Mouse (Mus musculus) kidney, embryonic 14.5 days (tissue): ENCODE measurements around the gene Fstl3. TPM values are rescaled to one million over a fixed set of nuclear protein-coding genes. Genes with fewer than 3 reads are reported as not detected.
A peak's percentile ranks its signal among the peaks of the same experiment; 100 is the strongest.

Source experiments
- ATAC-seq: fragments of 200-750 bp; cut with Nextera tagmentation; 2 replicates; pipeline ENCODE4 v1.8.0; 2017; ENCODE audit warnings: moderate number of reproducible peaks, mild to moderate bottlenecking, moderate TSS enrichment, moderate library complexity; ENCODE audit not compliant: low FRiP score, low TSS enrichment
- H3K27ac ChIP-seq: fragments of 300-500 bp; sonication (generic); 2 replicates; pipeline ENCODE4 v1.5.1; 2014; ENCODE audit warnings: low read depth, mild to moderate bottlenecking, low read length, moderate library complexity, mixed read lengths
- H3K27me3 ChIP-seq: fragments of 300-500 bp; sonication (generic); 2 replicates; pipeline ENCODE4 v1.6.1; 2014; ENCODE audit warnings: mild to moderate bottlenecking, low read length; ENCODE audit not compliant: control insufficient read depth, insufficient read depth
- H3K36me3 ChIP-seq: fragments of 300-500 bp; sonication (generic); 2 replicates; pipeline ENCODE4 v1.6.1; 2014; ENCODE audit warnings: low read length, mixed read lengths; ENCODE audit not compliant: control insufficient read depth, insufficient read depth
- H3K4me1 ChIP-seq: fragments of 300-500 bp; sonication (generic); 2 replicates; pipeline ENCODE4 v1.6.1; 2014; ENCODE audit warnings: low read length, mixed read lengths; ENCODE audit not compliant: control insufficient read depth, insufficient read depth
- H3K4me2 ChIP-seq: fragments of 300-500 bp; sonication (generic); replicated peaks from 2 replicates; pipeline ENCODE4 v1.6.1; 2014; ENCODE audit warnings: low read depth, mild to moderate bottlenecking, low read length
- H3K4me3 ChIP-seq: fragments of 300-500 bp; sonication (generic); 2 replicates; pipeline ENCODE4 v1.5.1; 2014; ENCODE audit warnings: mild to moderate bottlenecking, low read length
- H3K9ac ChIP-seq: fragments of 300-500 bp; sonication (generic); 2 replicates; pipeline ENCODE4 v1.6.1; 2014; ENCODE audit warnings: low read depth, mild to moderate bottlenecking, low read length, moderate library complexity
- H3K9me3 ChIP-seq: fragments of 300-500 bp; sonication (generic); 2 replicates; pipeline ENCODE4 v1.6.1; 2016; ENCODE audit warnings: low read length; ENCODE audit not compliant: control insufficient read depth
- WGBS: fragments of 180-500 bp; shearing (Covaris S2); extraction: QIAGEN DNeasy Blood & Tissue Kit; methylation state at CpG from one replicate; pipeline ENCODE4 v1.1.7; 2014; 5-methylcytosine and 5-hydroxymethylcytosine counted together
- polyA plus RNA-seq: library from polyadenylated mRNA; unstranded; fragments of >200 nt; fragmentation: Nextera tagmentation; extraction: Ambion mirVana; gene quantifications from 2 replicates; pipeline ENCODE4 v1.2.1, GENCODE M21; 2014

Fstl3 gene
- polyA plus RNA-seq, 1 experiment from 2014 or later: 8.2 TPM

- H3K4me3 ChIP-seq: peak overlapping the region; percentile 67
- H3K9ac ChIP-seq: peak overlapping the region; percentile 38
- peak; percentile 88 for ATAC-seq
- H3K4me1 ChIP-seq: peaks cover 25% of the 10 kb centered on the region
- H3K4me2 ChIP-seq: peak overlapping the region; percentile 96
- no peaks in the 10 kb centered on the region for H3K27me3 ChIP-seq
- no peaks in the 10 kb centered on the region; the same call in 1 of the 2 replicates for H3K9me3 ChIP-seq
- peak overlapping the region; percentile 82; the same call in 1 of the 2 replicates for H3K27ac ChIP-seq
- 10% methylated on average over 40 of the region's 40 CpGs for WGBS
- H3K36me3 ChIP-seq: peaks cover 3% of the 10 kb centered on the region; the same call in 1 of the 2 replicates
Measured at GRCm38 (mm10) chr10:79767372-79768244, 9.5 kb upstream of the Fstl3 start.

DNA sequence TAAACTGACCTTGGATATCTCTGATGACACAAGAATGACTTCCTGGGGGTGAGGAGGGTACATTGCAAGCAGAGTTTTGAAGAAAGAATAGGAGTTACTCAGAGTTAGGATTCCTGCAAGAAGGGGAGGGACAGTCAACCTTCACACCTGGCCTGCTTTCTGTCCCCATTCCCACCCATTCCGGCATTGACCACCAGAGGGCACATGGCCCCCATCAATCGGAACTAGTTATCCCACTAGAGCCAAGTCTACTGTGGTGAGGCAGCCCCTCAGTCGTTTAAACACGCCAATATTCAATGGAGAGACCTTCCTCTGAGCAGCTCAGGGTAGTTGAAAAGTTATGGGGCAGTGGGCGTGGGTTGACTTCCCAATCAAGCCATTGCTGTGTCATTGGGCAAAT is 8.7 kb upstream of the Fstl3 start:
- Histone ChIP-seq H3K27ac (no peak overlapping the region), H3K4me2 (no peak overlapping the region), H3K4me3 (no peak overlapping the region), H3K27me3 (no peaks in the 10 kb centered on the region), H3K9ac (no peak overlapping the region), H3K4me1 (peaks cover 25% of the 10 kb centered on the region), H3K9me3 (no peaks in the 10 kb centered on the region; the same call in 1 of the 2 replicates), H3K36me3 (0 out of 2 replicates have a peak, but pooled peaks cover 3% of the 10 kb centered on the region)
- WGBS: under 1% methylated on average over 5 of the region's 5 CpGs
- no peak for ATAC-seq

DNA sequence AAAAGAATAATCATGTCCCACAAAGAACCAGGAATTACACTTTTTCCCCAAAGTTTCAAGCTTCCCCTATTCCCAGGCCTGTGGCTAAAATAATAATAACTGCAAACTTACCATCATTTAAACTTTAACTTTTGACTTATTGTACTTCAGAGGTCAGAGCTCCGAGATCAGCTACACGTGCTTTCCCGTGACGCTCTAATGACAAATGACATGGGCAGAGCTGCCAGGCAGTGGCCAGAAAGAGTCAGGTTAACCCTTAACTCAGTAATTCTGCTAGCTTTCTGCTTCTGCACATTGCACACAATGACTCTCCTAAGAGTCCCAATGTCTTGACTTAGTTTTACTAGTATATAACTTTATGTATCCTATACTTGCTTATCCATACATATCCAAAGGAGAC is 7.7 kb upstream of the Fstl3 start:
- no peaks in the 10 kb centered on the region for H3K27me3 ChIP-seq
- no peak overlapping the region for H3K4me3 ChIP-seq
- H3K9me3 ChIP-seq: no peaks in the 10 kb centered on the region; the same call in 1 of the 2 replicates
- H3K4me1 ChIP-seq: peaks cover 25% of the 10 kb centered on the region
- ATAC-seq: no peak
- H3K9ac ChIP-seq: no peak overlapping the region
- WGBS: 17% methylated on average over 4 of the region's 4 CpGs
- H3K36me3 ChIP-seq: 0 out of 2 replicates have a peak, but pooled peaks cover 3% of the 10 kb centered on the region
- no peak overlapping the region for H3K4me2 ChIP-seq
- H3K27ac ChIP-seq: no peak overlapping the region

DNA sequence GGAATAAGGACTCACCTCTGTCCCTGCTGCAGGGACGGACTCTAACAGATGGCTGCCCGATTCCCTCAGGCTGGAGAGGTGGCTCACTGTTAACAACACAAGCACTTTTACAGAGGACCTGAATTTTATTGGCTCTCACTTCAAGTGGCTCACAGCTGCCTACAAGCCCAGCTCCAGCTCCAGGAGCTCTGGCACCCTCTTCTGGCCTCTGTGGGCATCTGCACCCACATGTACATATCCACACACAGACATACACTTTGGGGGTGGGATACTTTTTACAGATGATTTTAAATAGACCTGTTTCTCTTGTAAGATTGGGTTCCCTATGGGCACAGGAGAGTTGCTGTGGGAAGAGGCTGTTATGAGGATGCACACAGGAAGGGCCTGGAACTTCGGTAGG is 4.8 kb upstream of the Fstl3 start:
- Histone ChIP-seq H3K4me2 (no peak overlapping the region), H3K4me3 (no peak overlapping the region), H3K36me3 (no peaks in the 10 kb centered on the region), H3K4me1 (peaks cover 11% of the 10 kb centered on the region), H3K9me3 (no peaks in the 10 kb centered on the region; the same call in 1 of the 2 replicates), H3K27me3 (no peaks in the 10 kb centered on the region), H3K9ac (no peak overlapping the region), H3K27ac (no peak overlapping the region)
- 94% methylated on average over 3 of the region's 3 CpGs for WGBS
- ATAC-seq: no peak

DNA sequence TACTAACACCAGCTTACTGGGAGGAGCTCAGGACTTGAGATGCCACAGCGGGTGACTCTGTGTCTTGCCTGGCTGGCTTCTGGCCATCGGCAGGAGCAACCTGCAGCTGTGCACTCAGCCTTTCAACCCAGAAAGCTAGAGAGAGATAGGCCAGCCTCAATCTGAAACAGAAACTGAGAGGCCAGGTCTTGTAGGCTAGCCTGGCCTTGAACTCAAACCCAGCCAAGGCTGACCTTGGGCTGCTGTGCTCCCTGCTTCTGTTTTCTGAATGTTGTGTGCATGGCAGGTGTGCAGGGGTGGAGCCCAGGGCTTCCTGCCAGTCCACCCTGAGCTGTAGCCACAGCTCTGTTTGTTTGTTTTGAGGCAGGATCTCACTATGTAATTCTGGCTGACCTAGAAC is 3.9 kb upstream of the Fstl3 start:
- no peak for ATAC-seq
- H3K4me1 ChIP-seq: peaks cover 15% of the 10 kb centered on the region
- H3K9ac ChIP-seq: no peak overlapping the region
- no peak overlapping the region for H3K4me2 ChIP-seq
- H3K4me3 ChIP-seq: no peak overlapping the region
- no peaks in the 10 kb centered on the region for H3K27me3 ChIP-seq
- no peaks in the 10 kb centered on the region for H3K36me3 ChIP-seq
- no peaks in the 10 kb centered on the region; the same call in 1 of the 2 replicates for H3K9me3 ChIP-seq
- WGBS: 89% methylated on average over 2 of the region's 2 CpGs
- no peak overlapping the region for H3K27ac ChIP-seq

DNA sequence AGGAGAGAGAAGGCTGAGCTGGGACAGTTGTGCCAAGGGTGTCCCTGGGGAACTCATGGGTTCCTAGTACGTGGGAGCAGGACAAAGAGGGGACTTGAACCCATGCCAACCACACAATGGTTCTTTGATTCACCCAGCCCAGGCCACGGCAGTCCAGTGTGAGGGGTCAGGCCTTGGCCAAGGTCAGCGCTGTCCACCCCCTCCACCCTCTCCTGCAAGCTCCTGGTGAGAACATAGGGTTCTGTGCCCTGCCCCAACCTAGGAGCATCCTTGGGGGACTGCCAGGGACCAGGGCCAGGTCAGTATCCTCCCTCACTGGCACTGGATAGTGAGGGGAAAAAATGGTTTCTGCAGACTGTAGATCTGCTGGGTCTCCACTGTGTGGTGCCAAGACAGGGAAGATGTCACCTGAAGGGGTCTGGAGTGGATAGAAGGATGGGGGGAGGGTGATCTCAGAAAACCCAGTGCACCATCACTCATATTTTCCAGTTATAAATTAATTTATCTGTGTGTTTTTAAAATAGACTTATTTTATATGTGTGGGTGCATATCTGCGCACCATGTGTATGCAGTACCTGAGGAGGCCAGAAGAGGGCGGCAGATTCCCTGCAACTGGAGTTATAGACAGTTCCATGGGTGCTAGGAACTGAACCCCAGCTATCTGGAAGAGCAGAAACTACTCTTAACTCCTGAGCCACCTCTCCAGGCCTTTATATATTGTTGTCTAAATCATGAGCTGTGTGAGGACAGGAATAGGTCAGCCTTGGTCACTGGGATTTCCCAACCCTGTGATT is 2.4 kb upstream of the Fstl3 start:
- no peak overlapping the region for H3K9ac ChIP-seq
- WGBS: 67% methylated on average over 5 of the region's 5 CpGs
- no peaks in the 10 kb centered on the region; the same call in 1 of the 2 replicates for H3K9me3 ChIP-seq
- no peaks in the 10 kb centered on the region for H3K36me3 ChIP-seq
- no peak overlapping the region for H3K27ac ChIP-seq
- 0 out of 2 replicates have a peak, but pooled peaks cover 4% of the 10 kb centered on the region for H3K27me3 ChIP-seq
- ATAC-seq: no peak
- H3K4me1 ChIP-seq: peaks cover 11% of the 10 kb centered on the region
- no peak overlapping the region for H3K4me3 ChIP-seq
- no peak overlapping the region for H3K4me2 ChIP-seq

DNA sequence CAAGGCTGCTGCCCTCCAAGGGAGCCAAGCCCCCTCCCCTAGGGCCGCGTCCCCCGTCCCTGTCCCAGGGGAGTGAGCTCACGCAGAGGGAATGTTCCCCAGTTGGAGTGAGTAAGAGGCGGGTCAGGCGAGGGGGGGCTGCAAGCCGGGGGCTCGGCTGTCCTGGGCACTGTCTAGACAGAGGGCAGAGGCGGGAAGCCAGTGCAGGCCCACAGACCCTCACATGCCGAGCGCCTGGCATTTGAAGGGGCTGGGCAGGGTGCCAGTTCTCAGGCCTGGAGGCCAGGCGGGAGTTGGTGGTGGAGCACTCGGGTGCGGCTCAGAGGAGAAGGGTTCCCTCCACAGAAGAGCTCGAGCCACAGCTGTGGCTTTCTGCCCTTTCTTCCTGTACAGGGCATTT is 934 bp downstream of the Fstl3 start:
- WGBS: 15% methylated on average over 15 of the region's 15 CpGs
- peaks cover 21% of the 10 kb centered on the region for H3K4me1 ChIP-seq
- H3K27ac ChIP-seq: no peak overlapping the region
- peak overlapping the region; percentile 28; the same call in 1 of the 2 replicates for H3K9ac ChIP-seq
- H3K4me2 ChIP-seq: peak overlapping the region; percentile 72
- H3K9me3 ChIP-seq: no peaks in the 10 kb centered on the region
- peaks cover 8% of the 10 kb centered on the region; the same call in 1 of the 2 replicates for H3K27me3 ChIP-seq
- H3K36me3 ChIP-seq: no peaks in the 10 kb centered on the region
- ATAC-seq: no peak
- peak overlapping the region; percentile 53; the same call in 1 of the 2 replicates for H3K4me3 ChIP-seq

DNA sequence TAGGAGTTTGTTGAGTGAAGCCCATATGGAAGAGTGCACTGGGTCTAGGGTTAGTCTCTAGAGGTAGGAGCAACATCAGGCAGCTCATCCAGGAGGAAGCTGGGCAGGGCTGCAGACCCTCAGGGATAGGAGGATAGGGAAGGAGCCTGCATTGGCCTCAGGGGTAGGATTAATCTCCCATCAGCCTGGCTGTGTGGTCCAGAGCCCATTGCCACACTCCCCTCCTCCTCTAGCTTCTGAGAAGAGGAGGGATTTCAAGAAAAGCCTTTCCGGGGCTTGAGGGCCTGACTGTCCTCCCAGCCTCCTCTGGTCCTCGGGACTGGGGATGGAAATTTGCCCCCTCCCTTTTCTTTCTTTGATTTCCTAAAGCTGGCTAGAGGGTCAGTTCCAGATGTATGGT is 2.1 kb downstream of the Fstl3 start:
- Histone ChIP-seq H3K9me3 (no peaks in the 10 kb centered on the region), H3K9ac (no peak overlapping the region), H3K4me1 (peaks cover 21% of the 10 kb centered on the region), H3K36me3 (no peaks in the 10 kb centered on the region), H3K27me3 (peaks cover 8% of the 10 kb centered on the region; the same call in 1 of the 2 replicates), H3K4me2 (no peak overlapping the region), H3K4me3 (no peak overlapping the region), H3K27ac (no peak overlapping the region)
- WGBS: 36% methylated on average over 2 of the region's 2 CpGs
- ATAC-seq: no peak
